Mouse (Mus musculus): ENCODE measurements around the gene Hipk2.
"Not testable (repeated sequence)": the region's sequence is repeated elsewhere in the genome, so short reads cannot be mapped to it uniquely, and the experiment has no call there.

Hipk2 gene

GRCm38 (mm10) chr6:38677629-38678028 is 198.3 kb downstream of the Hipk2 start:
- Histone ChIP-seq H3K36me3 (ENCODE audit: insufficient read depth, low read length) (no peaks in the 10 kb centered on the region), H3K4me3 (replicated peaks; ENCODE audit: low read length) (peak overlapping the region; percentile 68; the same call in 1 of the 2 replicates), H3K9me3 (ENCODE audit: low read length) (no peaks in the 10 kb centered on the region), H3K27me3 (ENCODE audit: insufficient read depth, low read length) (peaks cover 46% of the 10 kb centered on the region), H3K4me1 (replicated peaks; ENCODE audit: low read depth, low read length) (peaks cover 18% of the 10 kb centered on the region)
- TF ChIP-seq NANOG (IDR thresholded peaks at IDR 0.05; ENCODE audit: borderline replicate concordance, low read length) (no peak), POU5F1 (IDR thresholded peaks at IDR 0.05; ENCODE audit: borderline replicate concordance, low read length) (no peak), CTCF (conservative IDR thresholded peaks at IDR 0.05; ENCODE audit: low read length) (no peak)

GRCm38 (mm10) chr6:38676723-38677122 is 199.2 kb downstream of the Hipk2 start:
- peaks cover 18% of the 10 kb centered on the region for H3K4me1 ChIP-seq (replicated peaks; ENCODE audit: low read depth, low read length)
- H3K4me3 ChIP-seq (replicated peaks; ENCODE audit: low read length): peak overlapping the region; percentile 68
- peaks cover 51% of the 10 kb centered on the region for H3K27me3 ChIP-seq (ENCODE audit: insufficient read depth, low read length)
- no peaks in the 10 kb centered on the region for H3K36me3 ChIP-seq (ENCODE audit: insufficient read depth, low read length)
- TF ChIP-seq NANOG (IDR thresholded peaks at IDR 0.05; ENCODE audit: borderline replicate concordance, low read length) (no peak), POU5F1 (IDR thresholded peaks at IDR 0.05; ENCODE audit: borderline replicate concordance, low read length) (no peak), CTCF (conservative IDR thresholded peaks at IDR 0.05; ENCODE audit: low read length) (no peak)
- no peaks in the 10 kb centered on the region for H3K9me3 ChIP-seq (ENCODE audit: low read length)

GRCm38 (mm10) chr6:38676217-38676616 is 199.7 kb downstream of the Hipk2 start:
- no peak for TF ChIP-seq CTCF (conservative IDR thresholded peaks at IDR 0.05; ENCODE audit: low read length)
- TF ChIP-seq NANOG (IDR thresholded peaks at IDR 0.05; ENCODE audit: borderline replicate concordance, low read length): no peak
- Histone ChIP-seq H3K27me3 (ENCODE audit: insufficient read depth, low read length) (peaks cover 51% of the 10 kb centered on the region), H3K4me3 (replicated peaks; ENCODE audit: low read length) (peak overlapping the region; percentile 68), H3K4me1 (replicated peaks; ENCODE audit: low read depth, low read length) (peaks cover 18% of the 10 kb centered on the region), H3K36me3 (ENCODE audit: insufficient read depth, low read length) (no peaks in the 10 kb centered on the region), H3K9me3 (ENCODE audit: low read length) (no peaks in the 10 kb centered on the region)

GRCm38 (mm10) chr6:38672011-38672410 is 204.0 kb downstream of the Hipk2 start:
- Histone ChIP-seq H3K9me3 (ENCODE audit: low read length) (no peaks in the 10 kb centered on the region), H3K27me3 (ENCODE audit: insufficient read depth, low read length) (peaks cover 50% of the 10 kb centered on the region), H3K4me3 (replicated peaks; ENCODE audit: low read length) (no peak overlapping the region), H3K4me1 (replicated peaks; ENCODE audit: low read depth, low read length) (peaks cover 9% of the 10 kb centered on the region), H3K36me3 (ENCODE audit: insufficient read depth, low read length) (no peaks in the 10 kb centered on the region)
- TF ChIP-seq CTCF (conservative IDR thresholded peaks at IDR 0.05; ENCODE audit: low read length): no peak
- no peak for TF ChIP-seq POU5F1 (IDR thresholded peaks at IDR 0.05; ENCODE audit: borderline replicate concordance, low read length)
- TF ChIP-seq NANOG (IDR thresholded peaks at IDR 0.05; ENCODE audit: borderline replicate concordance, low read length): no peak

GRCm38 (mm10) chr6:38671270-38671669 is 204.7 kb downstream of the Hipk2 start:
- peaks cover 48% of the 10 kb centered on the region for H3K27me3 ChIP-seq (ENCODE audit: insufficient read depth, low read length)
- H3K4me1 ChIP-seq (replicated peaks; ENCODE audit: low read depth, low read length): peaks cover 2% of the 10 kb centered on the region
- TF ChIP-seq POU5F1 (IDR thresholded peaks at IDR 0.05; ENCODE audit: borderline replicate concordance, low read length) (no peak), NANOG (IDR thresholded peaks at IDR 0.05; ENCODE audit: borderline replicate concordance, low read length) (no peak), CTCF (conservative IDR thresholded peaks at IDR 0.05; ENCODE audit: low read length) (no peak)
- H3K9me3 ChIP-seq (ENCODE audit: low read length): no peaks in the 10 kb centered on the region
- no peaks in the 10 kb centered on the region for H3K36me3 ChIP-seq (ENCODE audit: insufficient read depth, low read length)
- no peak overlapping the region for H3K4me3 ChIP-seq (replicated peaks; ENCODE audit: low read length)

- peaks cover 49% of the 10 kb centered on the region for H3K27me3 ChIP-seq (ENCODE audit: insufficient read depth, low read length)
- not testable (repeated sequence) for H3K36me3 ChIP-seq (ENCODE audit: insufficient read depth, low read length); H3K4me3 ChIP-seq (replicated peaks; ENCODE audit: low read length); H3K9me3 ChIP-seq (ENCODE audit: low read length); H3K4me1 ChIP-seq (replicated peaks; ENCODE audit: low read depth, low read length)
Observed at GRCm38 (mm10) chr6:38670488-38670887, 205.5 kb downstream of the Hipk2 start.

- TF ChIP-seq CTCF (conservative IDR thresholded peaks at IDR 0.05; ENCODE audit: low read length) (peak; percentile 28; the same call in 1 of the 2 replicates), NANOG (IDR thresholded peaks at IDR 0.05; ENCODE audit: borderline replicate concordance, low read length) (no peak)
- no peaks in the 10 kb centered on the region for H3K9me3 ChIP-seq (ENCODE audit: low read length)
- H3K4me3 ChIP-seq (replicated peaks; ENCODE audit: low read length): no peak overlapping the region
- H3K36me3 ChIP-seq (ENCODE audit: insufficient read depth, low read length): no peaks in the 10 kb centered on the region
- H3K27me3 ChIP-seq (ENCODE audit: insufficient read depth, low read length): peaks cover 58% of the 10 kb centered on the region
- peaks cover 8% of the 10 kb centered on the region; the same call in 1 of the 2 replicates for H3K4me1 ChIP-seq (replicated peaks; ENCODE audit: low read depth, low read length)
Observed at GRCm38 (mm10) chr6:38669580-38669979, 206.4 kb downstream of the Hipk2 start.

- H3K9me3 ChIP-seq (ENCODE audit: low read length): no peaks in the 10 kb centered on the region
- H3K36me3 ChIP-seq (ENCODE audit: insufficient read depth, low read length): no peaks in the 10 kb centered on the region
- peaks cover 12% of the 10 kb centered on the region; the same call in 1 of the 2 replicates for H3K4me1 ChIP-seq (replicated peaks; ENCODE audit: low read depth, low read length)
- peaks cover 89% of the 10 kb centered on the region for H3K27me3 ChIP-seq (ENCODE audit: insufficient read depth, low read length)
- TF ChIP-seq CTCF (conservative IDR thresholded peaks at IDR 0.05; ENCODE audit: low read length): no peak
- TF ChIP-seq NANOG (IDR thresholded peaks at IDR 0.05; ENCODE audit: borderline replicate concordance, low read length): no peak
- no peak for TF ChIP-seq POU5F1 (IDR thresholded peaks at IDR 0.05; ENCODE audit: borderline replicate concordance, low read length)
- H3K4me3 ChIP-seq (replicated peaks; ENCODE audit: low read length): peak within 1 kb of the TSS; percentile 79
Observed at GRCm38 (mm10) chr6:38662714-38663615, 213.0 kb downstream of the Hipk2 start, which contains the start of gene Clec2l. TSS of gene Clec2l (plus strand) at chr6:38663069.

- no peak overlapping the region for H3K4me3 ChIP-seq (replicated peaks; ENCODE audit: low read length)
- TF ChIP-seq CTCF (conservative IDR thresholded peaks at IDR 0.05; ENCODE audit: low read length): no peak
- TF ChIP-seq POU5F1 (IDR thresholded peaks at IDR 0.05; ENCODE audit: borderline replicate concordance, low read length): no peak
- no peak for TF ChIP-seq NANOG (IDR thresholded peaks at IDR 0.05; ENCODE audit: borderline replicate concordance, low read length)
- H3K4me1 ChIP-seq (replicated peaks; ENCODE audit: low read depth, low read length): peaks cover 12% of the 10 kb centered on the region; the same call in 1 of the 2 replicates
- H3K36me3 ChIP-seq (ENCODE audit: insufficient read depth, low read length): no peaks in the 10 kb centered on the region
- H3K27me3 ChIP-seq (ENCODE audit: insufficient read depth, low read length): peaks cover 81% of the 10 kb centered on the region
- H3K9me3 ChIP-seq (ENCODE audit: low read length): no peaks in the 10 kb centered on the region
Observed at GRCm38 (mm10) chr6:38661626-38662025, 214.3 kb downstream of the Hipk2 start.
